ENCODE assay signal across 27 mouse cellular contexts in the genomic region with DNA sequence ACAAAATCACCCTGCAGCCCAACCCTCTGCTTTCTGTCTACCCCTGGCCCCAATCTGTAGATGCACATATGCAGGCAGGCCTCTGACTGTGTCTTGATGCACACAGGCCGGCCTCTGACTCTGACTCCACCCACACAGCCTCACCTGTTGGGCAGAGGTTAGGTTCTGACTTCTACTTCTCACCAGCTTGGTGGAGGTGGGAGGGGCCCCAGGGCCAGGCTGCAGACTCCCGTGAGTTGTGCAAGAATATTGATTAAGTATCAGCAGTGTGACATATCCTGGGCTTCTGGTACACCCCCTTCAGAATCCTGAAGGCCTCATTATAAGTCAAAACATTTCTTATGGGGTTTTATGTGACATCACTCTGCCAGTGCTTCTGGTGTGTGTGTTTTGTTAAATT. TPM values are rescaled to one million over a fixed set of nuclear protein-coding genes. Genes with fewer than 3 reads are reported as not detected.
A peak's percentile ranks its signal among the peaks of the same experiment; 100 is the strongest.
DNase-seq lines count a peak whose midpoint lies in the region; ATAC-seq and TF ChIP-seq lines count a peak whose summit lies in the region.
"Had no signal": no experiment of that assay in that cellular context is flagged by ENCODE, and none has a peak within 500 bp of the region (broad histone marks: within the 10 kb centered on the region; RNA-seq: fewer than 3 reads in every experiment).

No protein-coding gene starts in this region.

- 69% methylated on average over 2 of the region's 2 CpGs for WGBS in forebrain, postnatal 0 days
- 72% methylated on average over 2 of the region's 2 CpGs for WGBS in forebrain, embryonic 11.5 days
- WGBS in limb, embryonic 12.5 days = 57% methylated on average over 2 of the region's 2 CpGs
- 65% methylated on average over 2 of the region's 2 CpGs for WGBS in limb, embryonic 10.5 days
- WGBS in intestine, embryonic 15.5 days = 57% methylated on average over 2 of the region's 2 CpGs
- 59% methylated on average over 2 of the region's 2 CpGs for WGBS in intestine, embryonic 16.5 days

- no peaks in the 10 kb centered on the region for H3K36me3 ChIP-seq in forebrain, postnatal 0 days (ENCODE audit: insufficient read depth)
- H3K36me3 ChIP-seq in forebrain, embryonic 11.5 days (ENCODE audit: control insufficient read depth, insufficient read depth, low read length) = no peaks in the 10 kb centered on the region
- peaks cover 7% of the 10 kb centered on the region; the same call in 1 of the 2 replicates for H3K36me3 ChIP-seq in limb, embryonic 12.5 days
- peaks cover 16% of the 10 kb centered on the region for H3K36me3 ChIP-seq in limb, embryonic 10.5 days
- H3K36me3 ChIP-seq in intestine, embryonic 15.5 days = no peaks in the 10 kb centered on the region
- H3K36me3 ChIP-seq in intestine, embryonic 16.5 days (ENCODE audit: control insufficient read depth, insufficient read depth, low read length) = no peaks in the 10 kb centered on the region; the same call in 1 of the 2 replicates
- H3K36me3 ChIP-seq: neural tube, embryonic 15.5 days had no signal

- peak; percentile 45; the same call in 1 of the 2 replicates for ATAC-seq in forebrain, postnatal 0 days
- ATAC-seq in forebrain, embryonic 11.5 days (replicated peaks; ENCODE audit: low FRiP score) = no peak
- ATAC-seq in limb, embryonic 12.5 days (ENCODE audit: insufficient number of reproducible peaks, insufficient read depth, low FRiP score, low TSS enrichment, low read depth) = 0 out of 2 replicates have a peak, but pooled peaks have one; percentile 34
- peak; percentile 86 for ATAC-seq in intestine, embryonic 15.5 days
- peak; percentile 92 for ATAC-seq in intestine, embryonic 16.5 days
- ATAC-seq: lung, postnatal 0 days had no signal

- H3K27me3 ChIP-seq in forebrain, postnatal 0 days (ENCODE audit: insufficient read depth, low read length) = no peaks in the 10 kb centered on the region
- no peaks in the 10 kb centered on the region for H3K27me3 ChIP-seq in forebrain, embryonic 11.5 days (ENCODE audit: control insufficient read depth, insufficient read depth, low read length)
- no peaks in the 10 kb centered on the region for H3K27me3 ChIP-seq in limb, embryonic 12.5 days
- H3K27me3 ChIP-seq in limb, embryonic 10.5 days (ENCODE audit: low read depth, poor library complexity, severe bottlenecking) = no peaks in the 10 kb centered on the region
- no peaks in the 10 kb centered on the region for H3K27me3 ChIP-seq in intestine, embryonic 15.5 days (replicated peaks)
- H3K27me3 ChIP-seq in intestine, embryonic 16.5 days (replicated peaks; ENCODE audit: control insufficient read depth, insufficient read depth, low read length) = no peaks in the 10 kb centered on the region
- H3K27me3 ChIP-seq: heart, embryonic 13.5 days; limb, embryonic 13.5 days; liver, embryonic 13.5 days; neural tube, embryonic 15.5 days had no signal

- no peak for DNase-seq in forebrain, postnatal 0 days
- no peak for DNase-seq in forebrain, embryonic 11.5 days (ENCODE audit: low spot score)
- DNase-seq in limb, embryonic 10.5 days (ENCODE audit: low spot score) = no peak
- no peak for DNase-seq in kidney, postnatal 14 days
- no peak for DNase-seq in adrenal gland, postnatal 10 days
- DNase-seq: adrenal gland, postnatal 36 days; B cell, adult 2 months; cerebellum, adult 18-20 months; cerebellum, postnatal 10 days; gastrocnemius, adult 2 months; heart, postnatal 10 days; kidney, adult 9 months; kidney, postnatal 10 days; layer of hippocampus, adult 9-11 months; liver, embryonic 13.5 days; lung, adult 18-20 months; lung, postnatal 4 days; retina, postnatal 1 day; right cerebral cortex, postnatal 14 days; thymus, postnatal 14 days had no signal

- no peaks in the 10 kb centered on the region for H3K4me1 ChIP-seq in forebrain, postnatal 0 days (ENCODE audit: insufficient read depth)
- H3K4me1 ChIP-seq in forebrain, embryonic 11.5 days (replicated peaks; ENCODE audit: control insufficient read depth, insufficient read depth, low read length) = no peaks in the 10 kb centered on the region
- H3K4me1 ChIP-seq in limb, embryonic 12.5 days (replicated peaks) = peaks cover 21% of the 10 kb centered on the region
- H3K4me1 ChIP-seq in limb, embryonic 10.5 days = peaks cover 24% of the 10 kb centered on the region
- H3K4me1 ChIP-seq in intestine, embryonic 15.5 days (replicated peaks) = no peaks in the 10 kb centered on the region
- H3K4me1 ChIP-seq in intestine, embryonic 16.5 days (ENCODE audit: control insufficient read depth, insufficient read depth, low read length) = no peaks in the 10 kb centered on the region
- H3K4me1 ChIP-seq: liver, embryonic 13.5 days had no signal

- H3K9me3 ChIP-seq in forebrain, postnatal 0 days (ENCODE audit: low read length) = no peaks in the 10 kb centered on the region
- no peaks in the 10 kb centered on the region for H3K9me3 ChIP-seq in forebrain, embryonic 11.5 days (ENCODE audit: control insufficient read depth, low read length)
- no peaks in the 10 kb centered on the region for H3K9me3 ChIP-seq in limb, embryonic 12.5 days
- H3K9me3 ChIP-seq in limb, embryonic 10.5 days (replicated peaks) = no peaks in the 10 kb centered on the region
- no peaks in the 10 kb centered on the region for H3K9me3 ChIP-seq in intestine, embryonic 15.5 days
- no peaks in the 10 kb centered on the region for H3K9me3 ChIP-seq in intestine, embryonic 16.5 days (ENCODE audit: control insufficient read depth, low read length)
- H3K9me3 ChIP-seq: heart, embryonic 13.5 days; limb, embryonic 13.5 days; liver, embryonic 13.5 days; neural tube, embryonic 15.5 days had no signal

- H3K4me2 ChIP-seq in forebrain, postnatal 0 days (ENCODE audit: low read depth) = no peak overlapping the region
- no peak overlapping the region for H3K4me2 ChIP-seq in forebrain, embryonic 11.5 days (ENCODE audit: low read depth, low read length, severe bottlenecking)
- no peak overlapping the region for H3K4me2 ChIP-seq in limb, embryonic 12.5 days
- no peak overlapping the region for H3K4me2 ChIP-seq in intestine, embryonic 15.5 days (replicated peaks)
- H3K4me2 ChIP-seq in intestine, embryonic 16.5 days (ENCODE audit: low read depth, low read length) = no peak overlapping the region
- H3K4me2 ChIP-seq: heart, embryonic 13.5 days; limb, embryonic 13.5 days; liver, embryonic 13.5 days; neural tube, embryonic 15.5 days had no signal

- H3K9ac ChIP-seq in forebrain, postnatal 0 days = no peak overlapping the region
- H3K9ac ChIP-seq in forebrain, embryonic 11.5 days (ENCODE audit: low read length) = no peak overlapping the region
- H3K9ac ChIP-seq in limb, embryonic 12.5 days (replicated peaks) = no peak overlapping the region
- H3K9ac ChIP-seq in intestine, embryonic 15.5 days = no peak overlapping the region
- H3K9ac ChIP-seq in intestine, embryonic 16.5 days (ENCODE audit: low read depth, low read length) = no peak overlapping the region
- H3K9ac ChIP-seq: heart, embryonic 13.5 days; limb, embryonic 13.5 days; liver, embryonic 13.5 days; neural tube, embryonic 15.5 days had no signal

- H3K4me3 ChIP-seq in forebrain, postnatal 0 days (ENCODE audit: low read depth, low read length) = no peak overlapping the region
- no peak overlapping the region for H3K4me3 ChIP-seq in forebrain, embryonic 11.5 days (ENCODE audit: low read depth, low read length)
- no peak overlapping the region for H3K4me3 ChIP-seq in limb, embryonic 12.5 days (replicated peaks)
- no peak overlapping the region for H3K4me3 ChIP-seq in limb, embryonic 10.5 days
- no peak overlapping the region for H3K4me3 ChIP-seq in intestine, embryonic 15.5 days (replicated peaks)
- no peak overlapping the region for H3K4me3 ChIP-seq in intestine, embryonic 16.5 days (ENCODE audit: low read length)
- H3K4me3 ChIP-seq: gastrocnemius, adult 2 months; heart, embryonic 13.5 days; limb, embryonic 13.5 days; liver, embryonic 13.5 days; neural tube, embryonic 15.5 days had no signal

- H3K27ac ChIP-seq in forebrain, postnatal 0 days (ENCODE audit: low read depth, low read length) = no peak overlapping the region
- H3K27ac ChIP-seq in forebrain, embryonic 11.5 days (ENCODE audit: low read depth, low read length) = no peak overlapping the region
- H3K27ac ChIP-seq in limb, embryonic 12.5 days = no peak overlapping the region
- no peak overlapping the region for H3K27ac ChIP-seq in limb, embryonic 10.5 days
- H3K27ac ChIP-seq in intestine, embryonic 15.5 days = no peak overlapping the region
- no peak overlapping the region for H3K27ac ChIP-seq in intestine, embryonic 16.5 days (ENCODE audit: low read length)
- H3K27ac ChIP-seq: gastrocnemius, adult 2 months; heart, embryonic 13.5 days; limb, embryonic 13.5 days; liver, embryonic 13.5 days; neural tube, embryonic 15.5 days had no signal

- TF ChIP-seq CTCF in forebrain, postnatal 0 days (IDR thresholded peaks at IDR 0.05; ENCODE audit: low read depth) = no peak

RNA-seq across cellular contexts. Expression of a gene that starts 35.3 kb away (rescaled TPM):
- total RNA-seq in forebrain, postnatal 0 days (2014; rRNA removed) = 5.0 and 9.1 TPM in 2 replicates
- polyA plus RNA-seq in forebrain, postnatal 0 days (2015; fragmentation: Nextera tagmentation; extraction: Ambion mirVana) = 10.6 and 11.0 TPM in 2 replicates
- polyA plus RNA-seq in forebrain, embryonic 11.5 days (2014; fragmentation: Nextera tagmentation; extraction: Ambion mirVana) = 44.5 and 46.4 TPM in 2 replicates
- 63.0 and 64.4 TPM in 2 replicates for polyA plus RNA-seq in limb, embryonic 12.5 days (2016; fragmentation: Nextera tagmentation; extraction: Ambion mirVana)
- 76.0 and 87.9 TPM in 2 replicates for polyA plus RNA-seq in limb, embryonic 10.5 days (2016; fragmentation: Nextera tagmentation; extraction: Ambion mirVana)
- 93.9 and 98.6 TPM in 2 replicates for polyA plus RNA-seq in intestine, embryonic 15.5 days (2015; fragmentation: Nextera tagmentation; extraction: Ambion mirVana)
- polyA plus RNA-seq in intestine, embryonic 16.5 days (2015; fragmentation: Nextera tagmentation; extraction: Ambion mirVana) = 124 and 132 TPM in 2 replicates
- total RNA-seq in adrenal gland, postnatal 10 days (2021) = 10 to 100 TPM; 28.9 to 31.6 TPM

RNA-seq across cellular contexts. Expression of a gene that starts 54.8 kb away (rescaled TPM):
- total RNA-seq in forebrain, postnatal 0 days (2014; rRNA removed) = 126 and 132 TPM in 2 replicates
- 190 and 204 TPM in 2 replicates for polyA plus RNA-seq in forebrain, postnatal 0 days (2015; fragmentation: Nextera tagmentation; extraction: Ambion mirVana)
- 235 and 245 TPM in 2 replicates for polyA plus RNA-seq in forebrain, embryonic 11.5 days (2014; fragmentation: Nextera tagmentation; extraction: Ambion mirVana)
- 204 and 205 TPM in 2 replicates for polyA plus RNA-seq in limb, embryonic 12.5 days (2016; fragmentation: Nextera tagmentation; extraction: Ambion mirVana)
- 227 and 229 TPM in 2 replicates for polyA plus RNA-seq in limb, embryonic 10.5 days (2016; fragmentation: Nextera tagmentation; extraction: Ambion mirVana)
- 131 and 147 TPM in 2 replicates for polyA plus RNA-seq in intestine, embryonic 15.5 days (2015; fragmentation: Nextera tagmentation; extraction: Ambion mirVana)
- polyA plus RNA-seq in intestine, embryonic 16.5 days (2015; fragmentation: Nextera tagmentation; extraction: Ambion mirVana) = 122 and 132 TPM in 2 replicates
- 100 to 1,000 TPM; 102 to 113 TPM for total RNA-seq in adrenal gland, postnatal 10 days (2021)
